Mouse (Mus musculus) ES-E14 (cell line): ENCODE data around the gene E330017A01Rik. TPM values are rescaled to one million over a fixed set of nuclear protein-coding genes. Genes with fewer than 3 reads are reported as not detected.

Experiments
- DNase-seq: peaks from one replicate; pipeline ENCODE4 v3.0.0-alpha.2; 2013; ENCODE audit warnings: low read depth, low spot score
- H3K27ac ChIP-seq: 2 replicates; pipeline ENCODE4 v1.5.1; 2012; ENCODE audit warnings: low read depth, mild to moderate bottlenecking, low read length, moderate library complexity, mixed read lengths; ENCODE audit not compliant: poor library complexity, insufficient read depth, severe bottlenecking
- H3K36me3 ChIP-seq: 2 replicates; pipeline ENCODE4 v1.6.1; 2012; ENCODE audit warnings: mild to moderate bottlenecking, low read length, moderate library complexity, mixed read lengths; ENCODE audit not compliant: control insufficient read depth, poor library complexity, insufficient read depth, severe bottlenecking
- H3K4me1 ChIP-seq, 2 experiments: fragments of 150-350 bp in 1 of 2; sonication (generic) in 1 of 2; 2 replicates each; pipeline ENCODE4 v1.6.1; 2012; ENCODE audit warnings: low read length in 2 of 2, mild to moderate bottlenecking in 1 of 2, mixed read lengths in 1 of 2; ENCODE audit not compliant: control insufficient read depth in 2 of 2, insufficient read depth in 2 of 2, poor library complexity in 1 of 2
- H3K4me3 ChIP-seq, 2 experiments: fragments of 150-350 bp in 1 of 2; sonication (generic) in 1 of 2; 2 replicates each; pipeline ENCODE4 v1.5.1; 2012; ENCODE audit warnings: low read length in 2 of 2, low read depth in 1 of 2, mild to moderate bottlenecking in 1 of 2, mixed read lengths in 1 of 2; ENCODE audit not compliant: insufficient read depth in 1 of 2, poor library complexity in 1 of 2, severe bottlenecking in 1 of 2
- H3K9ac ChIP-seq: 2 replicates; pipeline ENCODE4 v1.6.1; 2012; ENCODE audit warnings: low read depth, mild to moderate bottlenecking, low read length, mixed read lengths; ENCODE audit not compliant: poor library complexity, insufficient read depth, severe bottlenecking
- H3K9me3 ChIP-seq: fragments of 150-350 bp; sonication (generic); 2 replicates; pipeline ENCODE4 v1.6.1; 2012; ENCODE audit warnings: low read depth, mild to moderate bottlenecking, low read length; ENCODE audit not compliant: control insufficient read depth, insufficient read depth
- CHD2 ChIP-seq: IDR thresholded peaks from 2 replicates; pipeline ENCODE4 v1.6.1; 2014; ENCODE audit warnings: mild to moderate bottlenecking, low read depth, low read length, inconsistent platforms
- HCFC1 ChIP-seq: IDR thresholded peaks from 2 replicates; pipeline ENCODE4 v1.6.1; 2012; ENCODE audit warnings: low read length, inconsistent platforms, borderline replicate concordance; ENCODE audit not compliant: insufficient read depth
- MAFK ChIP-seq: IDR thresholded peaks from 2 replicates; pipeline ENCODE4 v1.6.1; 2014; ENCODE audit warnings: mild to moderate bottlenecking, low read depth, low read length, inconsistent platforms; ENCODE audit not compliant: insufficient read depth
- ZC3H11A ChIP-seq: IDR thresholded peaks from 2 replicates; pipeline ENCODE4 v1.6.1; 2012; ENCODE audit warnings: low read depth, mild to moderate bottlenecking, inconsistent platforms, low read length, borderline replicate concordance
- ZNF384 ChIP-seq: IDR thresholded peaks from 2 replicates; pipeline ENCODE4 v1.6.1; 2012; ENCODE audit warnings: low read depth, low read length, inconsistent platforms
- in situ Hi-C, 2 experiments: fragments of 600-800 bp; cut with MboI; formaldehyde crosslinking; loops; one replicate each; pipeline ENCODE4 v1.15.1; 2025; ENCODE audit warnings: low sequenced_read_pairs in 2 of 2, inconsistent platforms in 1 of 2; ENCODE audit not compliant: unreplicated experiment in 2 of 2
- total RNA-seq: library from RNA; depleted of rRNA; stranded (reverse); fragments of 300-350 nt; gene quantifications from 2 replicates; pipeline ENCODE4 v1.2.3, GENCODE M21; 2012

The E330017A01Rik gene
- total RNA-seq, 1 experiment: not detected

DNA sequence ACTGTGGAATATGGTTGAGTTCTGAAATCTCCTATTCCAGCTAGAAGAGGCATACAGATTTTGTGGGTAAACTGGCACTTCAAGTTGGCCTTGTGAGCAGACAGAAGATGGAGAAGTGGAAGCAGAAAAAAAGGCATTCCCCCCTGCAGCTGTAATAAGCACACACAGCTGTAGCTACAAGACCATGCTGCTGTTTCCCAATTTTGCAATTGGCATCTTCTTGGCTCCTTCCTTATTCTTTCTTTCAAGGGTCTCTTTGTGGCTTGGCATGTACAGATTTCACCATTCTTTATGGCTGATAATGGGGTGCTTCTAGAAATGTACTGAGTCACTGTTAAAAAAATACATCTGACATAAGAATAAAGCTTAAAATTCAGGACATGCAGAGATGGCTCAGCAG, 21.2 kb downstream of the E330017A01Rik start:
- Histone ChIP-seq H3K27ac (no peak overlapping the region), H3K9ac (no peak overlapping the region), H3K4me1 (peaks cover 3 to 6% of the 10 kb centered on the region in 2 experiments; a peak in 3 of 4 replicates), H3K4me3 (no peak overlapping the region), H3K9me3 (no peaks in the 10 kb centered on the region), H3K36me3 (no peaks in the 10 kb centered on the region)
- DNase-seq: no peak
- in situ Hi-C loops: no loop called here
- TF ChIP-seq ZNF384 (no peak), ZC3H11A (no peak), HCFC1 (no peak), MAFK (no peak), CHD2 (no peak)

DNA sequence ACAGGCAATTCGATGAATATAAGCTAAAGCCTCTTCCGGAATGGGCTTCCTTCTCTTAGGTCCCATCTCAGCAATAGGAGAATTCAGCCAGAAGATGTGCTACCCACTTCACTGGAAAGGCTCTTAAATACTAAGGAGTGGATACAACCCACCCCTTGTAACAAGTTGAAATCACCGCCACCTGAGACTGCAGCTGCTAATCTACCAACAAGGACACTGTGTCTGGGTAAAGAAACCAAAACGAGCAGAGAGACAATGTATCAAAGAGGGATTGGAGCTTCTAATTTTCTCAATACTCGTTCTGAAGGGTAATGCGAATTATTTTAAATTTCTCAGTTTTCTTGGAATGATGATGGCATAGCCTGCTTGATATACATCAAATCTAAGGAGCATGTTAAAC, 21.7 kb downstream of the E330017A01Rik start, which contains the start of gene Gm813:
Gene Gm813, minus strand, starts transcription at position 101 of the 400 bp plus-strand sequence.
- Histone ChIP-seq H3K9me3 (no peaks in the 10 kb centered on the region), H3K9ac (no peak within 1 kb of the TSS), H3K4me3 (no peak within 1 kb of the TSS), H3K36me3 (no peaks in the 10 kb centered on the region), H3K4me1 (peaks cover 3 to 6% of the 10 kb centered on the region in 2 experiments; a peak in 3 of 4 replicates), H3K27ac (no peak within 1 kb of the TSS)
- no peak for TF ChIP-seq CHD2
- no peak for TF ChIP-seq HCFC1
- TF ChIP-seq ZNF384: no peak
- no peak for TF ChIP-seq ZC3H11A
- no peak for TF ChIP-seq MAFK
- in situ Hi-C loops: no loop called here
- no peak for DNase-seq

DNA sequence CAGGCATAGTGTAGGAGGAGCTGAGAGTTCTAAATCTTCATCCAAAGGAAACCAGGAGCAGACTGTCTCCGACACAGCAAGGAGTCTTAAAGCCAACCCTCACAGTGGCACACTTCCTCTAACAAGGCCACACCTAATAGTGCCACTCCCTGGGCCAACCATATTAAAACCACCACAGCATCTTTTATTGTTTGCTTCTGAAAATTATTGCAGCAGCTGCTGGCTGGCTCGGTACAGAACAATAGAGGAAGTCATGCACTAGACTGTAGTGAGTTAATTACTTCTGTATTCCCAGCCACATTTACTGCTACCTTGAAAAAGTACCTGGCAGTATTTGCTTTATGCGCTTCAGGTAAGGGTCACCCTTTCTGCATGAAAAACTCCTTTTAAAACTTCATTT, 25.6 kb downstream of the E330017A01Rik start:
- no peak for TF ChIP-seq CHD2
- no peak for TF ChIP-seq MAFK
- TF ChIP-seq HCFC1: no peak
- no peak for TF ChIP-seq ZC3H11A
- no peak for TF ChIP-seq ZNF384
- H3K9ac ChIP-seq: no peak overlapping the region
- no peak overlapping the region for H3K4me3 ChIP-seq
- H3K4me1 ChIP-seq: peaks cover 0 to 2% of the 10 kb centered on the region in 2 experiments; a peak in 1 of 4 replicates
- H3K36me3 ChIP-seq: no peaks in the 10 kb centered on the region
- no peak for DNase-seq
- H3K27ac ChIP-seq: no peak overlapping the region
- in situ Hi-C loops: no loop called here
- H3K9me3 ChIP-seq: no peaks in the 10 kb centered on the region

DNA sequence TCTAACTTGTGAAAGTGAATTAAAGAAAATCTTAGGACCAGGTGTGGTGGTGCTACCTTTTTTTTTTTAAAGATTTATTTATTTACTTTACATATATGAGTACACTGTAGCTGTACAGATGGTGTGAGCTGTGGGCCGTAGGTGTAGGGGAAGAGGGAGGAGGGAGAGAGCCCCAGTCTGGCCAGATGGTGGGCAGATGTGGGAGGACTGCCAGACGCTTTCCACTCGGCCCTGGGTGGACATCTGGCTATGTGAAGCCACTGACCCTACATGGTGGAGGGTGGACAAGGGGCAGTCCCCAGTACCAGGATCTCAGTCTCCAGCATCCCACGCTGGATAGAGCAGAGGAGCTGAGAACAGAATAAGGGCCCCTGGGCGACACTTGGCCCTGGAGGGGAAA, 31.4 kb downstream of the E330017A01Rik start:
- in situ Hi-C loops: no loop called here
- Histone ChIP-seq H3K4me1 (no peaks in the 10 kb centered on the region), H3K36me3 (no peaks in the 10 kb centered on the region), H3K9me3 (no peaks in the 10 kb centered on the region), H3K9ac (no peak overlapping the region), H3K27ac (no peak overlapping the region), H3K4me3 (no peak overlapping the region)
- DNase-seq: no peak
- no peak for TF ChIP-seq CHD2
- no peak for TF ChIP-seq ZC3H11A
- no peak for TF ChIP-seq ZNF384
- no peak for TF ChIP-seq HCFC1
- TF ChIP-seq MAFK: no peak

DNA sequence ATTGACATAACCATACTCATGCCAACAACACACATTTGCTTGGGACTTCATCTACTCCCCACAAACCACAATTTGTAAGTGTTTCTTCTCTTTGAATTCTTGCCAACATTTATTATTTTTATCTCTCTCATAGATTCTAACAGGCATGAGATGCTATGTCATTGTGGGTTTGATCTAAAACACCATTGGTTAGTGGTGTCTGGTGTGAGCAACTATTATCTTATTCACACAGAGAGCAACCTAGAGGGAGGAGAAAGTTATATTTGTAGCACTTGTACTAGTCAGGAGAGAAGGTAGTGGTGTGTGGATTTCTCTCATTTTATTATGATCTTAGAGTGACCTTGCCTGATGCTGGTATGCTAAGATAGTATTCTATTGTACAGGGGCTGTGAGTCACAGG, 33.9 kb downstream of the E330017A01Rik start:
- H3K4me3 ChIP-seq: no peak overlapping the region
- in situ Hi-C loops: no loop called here

More for the DNA sequence above, 33.9 kb downstream of the E330017A01Rik start:
- Histone ChIP-seq H3K36me3 (no peaks in the 10 kb centered on the region), H3K4me1 (no peaks in the 10 kb centered on the region), H3K9ac (no peak overlapping the region), H3K27ac (no peak overlapping the region), H3K9me3 (no peaks in the 10 kb centered on the region)
- no peak for DNase-seq
- TF ChIP-seq ZC3H11A: no peak
- TF ChIP-seq MAFK: no peak
- TF ChIP-seq ZNF384: no peak
- no peak for TF ChIP-seq CHD2
- TF ChIP-seq HCFC1: no peak
